Mouse (Mus musculus) heart, embryonic 11.5 days (tissue): ENCODE results near the gene Disc1. TPM values are rescaled to one million over a fixed set of nuclear protein-coding genes. Genes with fewer than 3 reads are reported as not detected.

Source experiments
- ATAC-seq: fragments of 200-750 bp; cut with Nextera tagmentation; replicated peaks from 2 replicates; pipeline ENCODE4 v1.8.0; 2017; ENCODE audit warnings: moderate library complexity; ENCODE audit not compliant: insufficient number of reproducible peaks, low FRiP score, low TSS enrichment
- H3K27ac ChIP-seq: fragments of 300-500 bp; sonication (generic); 2 replicates; pipeline ENCODE4 v1.5.1; 2014; ENCODE audit warnings: mild to moderate bottlenecking, low read depth, low read length
- H3K27me3 ChIP-seq: fragments of 300-500 bp; sonication (generic); 2 replicates; pipeline ENCODE4 v1.6.1; 2014; ENCODE audit warnings: mild to moderate bottlenecking, low read length, mixed read lengths; ENCODE audit not compliant: control insufficient read depth, insufficient read depth
- H3K36me3 ChIP-seq: fragments of 300-500 bp; sonication (generic); 2 replicates; pipeline ENCODE4 v1.6.1; 2014; ENCODE audit warnings: mild to moderate bottlenecking, low read length, moderate library complexity, mixed read lengths; ENCODE audit not compliant: control insufficient read depth, insufficient read depth
- H3K4me1 ChIP-seq: fragments of 300-500 bp; sonication (generic); 2 replicates; pipeline ENCODE4 v1.6.1; 2014; ENCODE audit warnings: low read length; ENCODE audit not compliant: control insufficient read depth, insufficient read depth
- H3K4me2 ChIP-seq: fragments of 300-500 bp; sonication (generic); 2 replicates; pipeline ENCODE4 v1.6.1; 2014; ENCODE audit warnings: mild to moderate bottlenecking, moderate library complexity
- H3K4me3 ChIP-seq: fragments of 300-500 bp; sonication (generic); 2 replicates; pipeline ENCODE4 v1.5.1; 2014; ENCODE audit warnings: low read depth, low read length
- H3K9ac ChIP-seq: fragments of 300-500 bp; sonication (generic); 2 replicates; pipeline ENCODE4 v1.6.1; 2014; ENCODE audit warnings: mild to moderate bottlenecking, low read depth, low read length, moderate library complexity
- H3K9me3 ChIP-seq: fragments of 300-500 bp; sonication (generic); replicated peaks from 2 replicates; pipeline ENCODE4 v1.6.1; 2016; ENCODE audit warnings: low read length; ENCODE audit not compliant: control insufficient read depth
- WGBS: fragments of 180-500 bp; shearing (Covaris S2); extraction: QIAGEN DNeasy Blood & Tissue Kit; methylation state at CpG from one replicate; pipeline ENCODE4 v1.1.7; 2014; ENCODE audit not compliant: insufficient replicate concordance; 5-methylcytosine and 5-hydroxymethylcytosine counted together
- polyA plus RNA-seq: library from polyadenylated mRNA; unstranded; fragments of >200 nt; fragmentation: Nextera tagmentation; extraction: Ambion mirVana; gene quantifications from 2 replicates; pipeline ENCODE4 v1.2.1, GENCODE M21; 2014

Disc1 gene
- polyA plus RNA-seq, 1 experiment from 2014 or later, result 1.8 TPM

DNA sequence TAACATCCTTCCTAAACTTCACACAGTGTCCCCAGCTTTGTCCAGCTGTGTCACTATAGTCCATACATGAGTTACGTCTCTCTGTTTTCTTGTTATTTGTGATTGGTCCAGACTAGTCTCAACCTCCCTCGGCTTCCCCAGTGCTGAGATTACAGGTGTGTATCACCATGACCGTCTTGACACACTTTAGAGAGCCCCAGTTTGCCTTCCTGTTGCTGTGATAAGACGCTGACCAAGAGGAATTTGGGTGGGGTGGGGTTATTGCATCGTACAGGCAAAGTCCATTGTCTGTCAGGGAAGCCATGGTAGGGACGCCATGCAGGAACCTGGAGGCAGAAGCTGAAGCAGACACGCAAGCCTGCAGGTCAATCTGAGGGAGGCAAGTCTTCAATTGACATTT, 216.3 kb downstream of the Disc1 start:
- H3K9me3 ChIP-seq, result no peaks in the 10 kb centered on the region
- no peaks in the 10 kb centered on the region for H3K36me3 ChIP-seq
- H3K4me2 ChIP-seq, result no peak overlapping the region
- peaks cover 29% of the 10 kb centered on the region for H3K4me1 ChIP-seq
- H3K27ac ChIP-seq, result no peak overlapping the region
- no peak for ATAC-seq
- H3K27me3 ChIP-seq, result no peaks in the 10 kb centered on the region
- WGBS, result 65% methylated on average over 7 of the region's 7 CpGs
- H3K9ac ChIP-seq, result no peak overlapping the region
- H3K4me3 ChIP-seq, result no peak overlapping the region

DNA sequence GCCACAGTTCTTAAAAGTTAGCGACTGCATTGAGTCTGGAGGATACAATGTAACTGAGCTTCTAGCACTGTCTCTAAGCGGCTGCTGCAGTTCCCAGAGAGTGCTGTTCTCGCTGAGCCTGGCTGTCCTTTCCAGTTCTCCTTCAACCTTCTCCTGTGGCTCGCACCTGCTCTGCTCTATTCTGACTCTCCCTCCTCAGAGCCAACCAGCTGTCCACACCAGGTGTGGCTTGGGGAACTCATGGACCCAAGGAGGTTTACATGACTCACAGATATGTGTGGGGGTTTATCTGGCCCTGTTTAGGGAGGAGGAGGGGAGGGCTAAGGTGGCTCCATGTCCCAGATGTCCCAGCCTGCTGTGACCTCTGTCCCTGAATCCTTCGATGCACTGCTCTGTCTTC, 217.4 kb downstream of the Disc1 start:
- 0 out of 2 replicates have a peak, but pooled peaks have one; percentile 18 for ATAC-seq
- H3K9ac ChIP-seq, result no peak overlapping the region

DNA sequence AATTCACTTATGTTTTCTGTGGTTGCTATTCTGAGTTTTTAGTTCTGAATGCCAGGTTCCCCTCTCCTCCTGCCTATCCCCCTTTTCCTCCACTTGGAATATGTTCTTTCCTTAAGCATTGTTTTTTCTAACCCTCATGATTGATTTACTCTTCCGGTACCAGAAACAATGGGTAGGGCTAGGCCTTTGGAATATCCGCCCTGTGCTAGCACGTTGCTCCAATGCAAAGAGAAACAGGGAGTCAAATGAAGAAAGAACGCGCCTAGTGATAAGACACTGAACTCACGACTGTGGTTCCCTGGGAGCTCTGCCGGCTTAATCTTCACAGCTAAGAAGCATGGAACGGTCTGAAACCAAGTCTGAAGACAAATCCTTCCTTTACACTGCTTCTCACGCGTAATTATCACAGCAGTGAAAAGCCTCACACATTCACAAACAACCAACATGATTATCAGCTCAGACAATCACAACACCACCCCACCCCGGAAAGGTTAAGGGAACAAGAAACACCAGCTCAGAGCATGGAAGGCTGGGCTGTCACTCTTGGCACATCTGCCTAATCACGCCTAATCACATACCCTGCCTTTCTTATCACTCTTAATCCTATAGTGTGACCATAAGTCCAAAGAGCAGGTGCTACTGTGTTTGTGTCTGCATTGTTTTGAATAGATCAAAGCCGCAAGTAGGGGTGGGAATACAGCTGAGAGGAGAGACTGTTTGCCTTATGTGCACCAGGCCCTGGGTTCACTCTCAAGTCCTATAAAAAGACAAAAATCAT, 218.3 kb downstream of the Disc1 start:
- H3K4me2 ChIP-seq, result no peak overlapping the region
- H3K27me3 ChIP-seq, result no peaks in the 10 kb centered on the region
- H3K9ac ChIP-seq, result peak overlapping the region; percentile 34; the same call in 1 of the 2 replicates
- WGBS, result 32% methylated on average over 13 of the region's 13 CpGs
- no peaks in the 10 kb centered on the region for H3K9me3 ChIP-seq
- H3K4me1 ChIP-seq, result peaks cover 32% of the 10 kb centered on the region
- H3K27ac ChIP-seq, result peak overlapping the region; percentile 59; the same call in 1 of the 2 replicates
- H3K36me3 ChIP-seq, result no peaks in the 10 kb centered on the region
- ATAC-seq, result no peak; the same call in 1 of the 2 replicates
- no peak overlapping the region for H3K4me3 ChIP-seq

More for the DNA sequence above, 217.4 kb downstream of the Disc1 start:
- H3K4me3 ChIP-seq, result no peak overlapping the region
- peaks cover 29% of the 10 kb centered on the region for H3K4me1 ChIP-seq
- H3K36me3 ChIP-seq, result no peaks in the 10 kb centered on the region
- no peaks in the 10 kb centered on the region for H3K27me3 ChIP-seq
- H3K27ac ChIP-seq, result 0 out of 2 replicates have a peak overlapping the region, but pooled peaks have one; percentile 59
- H3K4me2 ChIP-seq, result no peak overlapping the region
- H3K9me3 ChIP-seq, result no peaks in the 10 kb centered on the region
- 63% methylated on average over 5 of the region's 5 CpGs for WGBS

DNA sequence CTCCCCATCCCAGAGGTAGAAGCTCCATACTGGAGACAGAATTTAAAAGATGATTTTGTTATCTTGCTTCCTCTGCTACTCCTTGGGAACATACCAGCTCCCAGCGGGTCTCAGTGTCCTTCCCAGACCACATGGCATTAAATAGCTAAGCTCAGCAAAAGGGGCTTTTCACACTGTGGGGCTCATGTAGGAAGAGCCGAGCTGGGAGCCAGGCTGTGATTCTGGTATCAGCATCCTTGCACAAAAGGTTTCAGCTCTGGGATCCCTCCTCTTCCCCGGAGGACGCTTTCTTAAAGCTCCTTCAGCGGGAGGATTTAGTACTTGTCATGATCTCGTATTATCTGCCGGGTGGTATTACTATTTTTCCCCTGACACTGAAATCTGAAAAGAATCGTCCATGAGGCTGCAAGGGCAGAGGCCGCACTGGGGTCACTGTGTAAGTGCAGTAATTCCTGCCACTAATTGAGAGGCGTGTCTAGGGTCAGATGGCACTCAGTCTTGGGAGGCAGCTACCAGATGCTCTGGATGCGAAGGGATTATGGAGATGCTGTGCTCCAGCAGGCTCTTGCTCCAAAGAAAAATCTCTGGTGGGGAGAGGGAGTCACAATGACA, 223.2 kb downstream of the Disc1 start:
- H3K36me3 ChIP-seq, result no peaks in the 10 kb centered on the region
- no peak overlapping the region for H3K4me3 ChIP-seq
- WGBS, result 25% methylated on average over 11 of the region's 11 CpGs
- 0 out of 2 replicates have a peak overlapping the region, but pooled peaks have one; percentile 10 for H3K9ac ChIP-seq
- no peak overlapping the region for H3K27ac ChIP-seq
- no peak for ATAC-seq
- H3K27me3 ChIP-seq, result no peaks in the 10 kb centered on the region
- H3K9me3 ChIP-seq, result no peaks in the 10 kb centered on the region
- H3K4me1 ChIP-seq, result peaks cover 14% of the 10 kb centered on the region
- no peak overlapping the region for H3K4me2 ChIP-seq

DNA sequence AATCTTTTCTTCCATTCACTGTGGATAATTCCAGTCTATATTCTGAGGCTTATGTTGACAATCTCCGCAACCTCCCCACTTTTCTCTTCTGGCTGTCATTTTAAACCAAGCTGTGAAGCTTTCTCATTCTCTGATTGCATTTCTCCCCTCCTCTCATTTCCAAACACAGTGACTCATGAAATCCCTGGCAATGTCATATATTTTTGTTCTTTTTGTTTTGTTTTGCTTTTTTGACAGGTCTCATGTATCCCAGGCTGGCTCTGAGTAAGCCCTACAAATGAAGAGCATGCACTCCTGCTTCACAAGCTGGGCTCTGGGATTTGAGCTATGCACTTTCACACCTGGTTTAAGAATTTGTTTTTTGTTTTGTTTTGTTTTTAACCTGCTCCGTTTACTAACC, 225.2 kb downstream of the Disc1 start:
- H3K4me2 ChIP-seq, result no peak overlapping the region
- H3K27me3 ChIP-seq, result no peaks in the 10 kb centered on the region
- H3K4me3 ChIP-seq, result no peak overlapping the region
- 86% methylated on average over 2 of the region's 2 CpGs for WGBS
- H3K4me1 ChIP-seq, result peaks cover 21% of the 10 kb centered on the region
- no peaks in the 10 kb centered on the region for H3K9me3 ChIP-seq
- H3K27ac ChIP-seq, result no peak overlapping the region
- H3K36me3 ChIP-seq, result no peaks in the 10 kb centered on the region
- no peak for ATAC-seq
- H3K9ac ChIP-seq, result no peak overlapping the region

DNA sequence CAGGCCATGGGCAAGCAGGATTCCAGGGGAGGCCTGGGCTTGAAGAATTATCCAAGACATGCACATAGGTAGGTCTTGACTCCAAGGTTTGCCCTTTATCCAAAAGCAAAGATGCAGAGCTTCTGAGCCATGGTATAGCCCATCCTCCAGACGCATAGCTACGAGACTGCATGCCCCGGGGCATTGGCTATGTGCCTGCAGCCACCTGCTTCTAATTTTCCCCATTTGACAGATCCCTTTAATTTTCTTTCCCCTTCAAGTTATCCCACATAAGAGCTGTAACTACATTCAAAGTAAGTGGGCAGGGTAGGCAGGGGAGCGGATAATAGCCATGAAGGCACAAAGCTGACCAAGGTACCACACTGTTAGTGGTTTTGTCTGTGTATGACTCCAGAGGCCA, 225.9 kb downstream of the Disc1 start:
- H3K27ac ChIP-seq, result no peak overlapping the region
- no peaks in the 10 kb centered on the region for H3K9me3 ChIP-seq
- H3K27me3 ChIP-seq, result no peaks in the 10 kb centered on the region
- WGBS, result 86% methylated on average over 4 of the region's 4 CpGs
- H3K36me3 ChIP-seq, result no peaks in the 10 kb centered on the region
- no peak for ATAC-seq
- H3K9ac ChIP-seq, result no peak overlapping the region
- peaks cover 21% of the 10 kb centered on the region for H3K4me1 ChIP-seq
- H3K4me2 ChIP-seq, result no peak overlapping the region
- no peak overlapping the region for H3K4me3 ChIP-seq

DNA sequence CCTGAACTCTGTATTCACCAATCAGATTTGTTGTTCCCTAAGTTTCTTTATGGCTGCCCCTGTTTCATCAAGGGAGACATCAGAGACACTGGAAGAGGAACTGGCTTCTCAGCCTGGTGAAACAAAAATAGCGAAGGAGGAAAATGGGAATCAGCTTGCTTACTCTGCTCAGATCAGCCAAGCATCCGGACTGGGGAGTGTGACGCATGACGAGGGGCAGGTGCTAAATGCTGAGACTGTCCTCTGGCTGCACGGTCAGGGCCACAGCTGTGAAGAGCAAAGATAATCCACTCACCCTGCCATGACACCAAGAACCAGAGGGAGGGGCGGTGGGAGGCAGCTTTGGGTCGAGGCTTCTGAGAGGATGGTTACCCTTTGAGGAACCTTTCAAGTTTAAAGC, 228.5 kb downstream of the Disc1 start:
- Histone ChIP-seq H3K27me3 (no peaks in the 10 kb centered on the region), H3K4me1 (peaks cover 38% of the 10 kb centered on the region), H3K4me3 (no peak overlapping the region), H3K36me3 (no peaks in the 10 kb centered on the region), H3K4me2 (no peak overlapping the region), H3K27ac (0 out of 2 replicates have a peak overlapping the region, but pooled peaks have one; percentile 2), H3K9ac (no peak overlapping the region), H3K9me3 (no peaks in the 10 kb centered on the region)
- 19% methylated on average over 7 of the region's 7 CpGs for WGBS
- no peak for ATAC-seq

DNA sequence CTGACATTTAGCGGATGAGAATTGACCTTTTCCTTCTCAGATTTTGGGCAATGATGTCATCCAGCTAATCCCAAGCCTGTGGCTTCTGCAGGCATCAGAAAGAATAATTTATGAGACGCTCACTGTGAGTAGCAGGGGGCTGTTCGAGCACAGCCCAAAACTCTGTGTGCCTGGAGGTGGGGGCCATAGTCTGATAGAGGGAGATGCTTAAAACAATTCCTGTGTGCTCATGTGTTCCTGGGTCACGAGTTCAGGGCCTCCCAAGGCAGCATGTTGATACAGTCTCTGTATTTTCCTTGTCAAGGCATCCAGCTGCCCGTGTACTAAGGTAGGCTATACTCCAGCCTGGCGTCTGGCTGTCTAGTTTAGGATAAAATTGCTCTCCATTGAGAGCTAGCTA, 229.5 kb downstream of the Disc1 start:
- ATAC-seq, result no peak
- Histone ChIP-seq H3K27me3 (no peaks in the 10 kb centered on the region), H3K4me2 (no peak overlapping the region), H3K4me3 (no peak overlapping the region), H3K27ac (no peak overlapping the region), H3K4me1 (peaks cover 45% of the 10 kb centered on the region), H3K9ac (no peak overlapping the region), H3K36me3 (no peaks in the 10 kb centered on the region), H3K9me3 (no peaks in the 10 kb centered on the region)
- 68% methylated on average over 6 of the region's 6 CpGs for WGBS
